Mouse (Mus musculus): ENCODE measurements around the gene Rsad2. TPM values are rescaled to one million over a fixed set of nuclear protein-coding genes. Genes with fewer than 3 reads are reported as not detected.

Rsad2 gene
- polyA plus RNA-seq, 1 experiment from 2014 or later, result 0.60 TPM

- WGBS, result 47% methylated on average over 11 of the region's 11 CpGs
- no peak overlapping the region for H3K27ac ChIP-seq
- peaks cover 4% of the 10 kb centered on the region; the same call in 1 of the 2 replicates for H3K36me3 ChIP-seq
- H3K4me3 ChIP-seq, result peak overlapping the region; percentile 18; the same call in 1 of the 2 replicates
- peaks cover 45% of the 10 kb centered on the region for H3K4me1 ChIP-seq
- no peak for DNase-seq (ENCODE audit: low spot score)
- H3K27me3 ChIP-seq (ENCODE audit: insufficient read depth, poor library complexity, severe bottlenecking), result 0 out of 2 replicates have a peak, but pooled peaks cover under 1% of the 10 kb centered on the region
- H3K9me3 ChIP-seq, result no peaks in the 10 kb centered on the region
Measured at GRCm38 (mm10) chr12:26404781-26405702, 51.2 kb downstream of the Rsad2 start.

- 82% methylated on average over 16 of the region's 16 CpGs for WGBS
- no peak for DNase-seq (ENCODE audit: low spot score)
- H3K27me3 ChIP-seq (ENCODE audit: insufficient read depth, poor library complexity, severe bottlenecking), result no peaks in the 10 kb centered on the region
- peaks cover 42% of the 10 kb centered on the region for H3K4me1 ChIP-seq
- H3K27ac ChIP-seq, result 0 out of 2 replicates have a peak overlapping the region, but pooled peaks have one; percentile 0
- H3K4me3 ChIP-seq, result no peak overlapping the region
- no peaks in the 10 kb centered on the region for H3K9me3 ChIP-seq
- H3K36me3 ChIP-seq, result peaks cover 4% of the 10 kb centered on the region; the same call in 1 of the 2 replicates
Measured at GRCm38 (mm10) chr12:26403372-26404125, 52.7 kb downstream of the Rsad2 start.

- no peak overlapping the region for H3K4me3 ChIP-seq
- no peak for DNase-seq (ENCODE audit: low spot score)
- no peaks in the 10 kb centered on the region for H3K9me3 ChIP-seq
- no peaks in the 10 kb centered on the region for H3K27me3 ChIP-seq (ENCODE audit: insufficient read depth, poor library complexity, severe bottlenecking)
- peaks cover 30% of the 10 kb centered on the region for H3K4me1 ChIP-seq
- H3K36me3 ChIP-seq, result peaks cover 4% of the 10 kb centered on the region; the same call in 1 of the 2 replicates
- WGBS, result 63% methylated on average over 10 of the region's 10 CpGs
- H3K27ac ChIP-seq, result no peak overlapping the region
Measured at GRCm38 (mm10) chr12:26401696-26402470, 54.4 kb downstream of the Rsad2 start.

GRCm38 (mm10) chr12:26401254-26401653 is 55.0 kb downstream of the Rsad2 start:
- Histone ChIP-seq H3K4me3 (no peak overlapping the region), H3K36me3 (peaks cover 4% of the 10 kb centered on the region; the same call in 1 of the 2 replicates), H3K4me1 (peaks cover 30% of the 10 kb centered on the region), H3K27ac (no peak overlapping the region), H3K9me3 (no peaks in the 10 kb centered on the region), H3K27me3 (ENCODE audit: insufficient read depth, poor library complexity, severe bottlenecking) (no peaks in the 10 kb centered on the region)
- DNase-seq (ENCODE audit: low spot score), result no peak
- WGBS, result 81% methylated on average over 1 of the region's 1 CpGs

- Histone ChIP-seq H3K27me3 (ENCODE audit: insufficient read depth, poor library complexity, severe bottlenecking) (no peaks in the 10 kb centered on the region), H3K4me3 (no peak overlapping the region), H3K36me3 (peaks cover 4% of the 10 kb centered on the region; the same call in 1 of the 2 replicates), H3K4me1 (peaks cover 25% of the 10 kb centered on the region), H3K27ac (no peak overlapping the region), H3K9me3 (no peaks in the 10 kb centered on the region)
- 93% methylated on average over 1 of the region's 1 CpGs for WGBS
- DNase-seq (ENCODE audit: low spot score), result no peak
Measured at GRCm38 (mm10) chr12:26400762-26401161, 55.5 kb downstream of the Rsad2 start.

GRCm38 (mm10) chr12:26399391-26399790 is 56.9 kb downstream of the Rsad2 start:
- no peaks in the 10 kb centered on the region for H3K9me3 ChIP-seq
- no peaks in the 10 kb centered on the region for H3K27me3 ChIP-seq (ENCODE audit: insufficient read depth, poor library complexity, severe bottlenecking)
- H3K4me1 ChIP-seq, result peaks cover 13% of the 10 kb centered on the region
- no peak overlapping the region for H3K4me3 ChIP-seq
- 87% methylated on average over 6 of the region's 6 CpGs for WGBS
- H3K36me3 ChIP-seq, result peaks cover 4% of the 10 kb centered on the region; the same call in 1 of the 2 replicates
- no peak for DNase-seq (ENCODE audit: low spot score)
- H3K27ac ChIP-seq, result no peak overlapping the region

- H3K4me1 ChIP-seq, result peaks cover 8% of the 10 kb centered on the region; the same call in 1 of the 2 replicates
- 56% methylated on average over 2 of the region's 2 CpGs for WGBS
- no peak overlapping the region for H3K27ac ChIP-seq
- H3K9me3 ChIP-seq, result no peaks in the 10 kb centered on the region
- H3K36me3 ChIP-seq, result peaks cover 4% of the 10 kb centered on the region; the same call in 1 of the 2 replicates
- DNase-seq (ENCODE audit: low spot score), result no peak
- H3K4me3 ChIP-seq, result no peak overlapping the region
- H3K27me3 ChIP-seq (ENCODE audit: insufficient read depth, poor library complexity, severe bottlenecking), result no peaks in the 10 kb centered on the region
Measured at GRCm38 (mm10) chr12:26398597-26398996, 57.7 kb downstream of the Rsad2 start.

- H3K27ac ChIP-seq, result no peak overlapping the region
- H3K4me1 ChIP-seq, result no peaks in the 10 kb centered on the region
- no peaks in the 10 kb centered on the region for H3K9me3 ChIP-seq
- no peaks in the 10 kb centered on the region for H3K27me3 ChIP-seq (ENCODE audit: insufficient read depth, poor library complexity, severe bottlenecking)
- whole genome bisulfite sequencing, result 77% methylated on average over 13 of the region's 13 CpGs
- DNase-seq (ENCODE audit: low spot score), result no peak
- H3K4me3 ChIP-seq, result no peak overlapping the region
- H3K36me3 ChIP-seq, result no peaks in the 10 kb centered on the region
Measured at GRCm38 (mm10) chr12:26394485-26395470, 61.5 kb downstream of the Rsad2 start.

- Histone ChIP-seq H3K9me3 (no peaks in the 10 kb centered on the region), H3K36me3 (no peaks in the 10 kb centered on the region), H3K4me3 (no peak overlapping the region), H3K4me1 (no peaks in the 10 kb centered on the region), H3K27ac (no peak overlapping the region), H3K27me3 (ENCODE audit: insufficient read depth, poor library complexity, severe bottlenecking) (no peaks in the 10 kb centered on the region)
- WGBS, result 77% methylated on average over 5 of the region's 5 CpGs
- DNase-seq (ENCODE audit: low spot score), result no peak
Measured at GRCm38 (mm10) chr12:26393291-26393690, 63.0 kb downstream of the Rsad2 start.

All from heart, embryonic 10.5 days (tissue).